Mouse (Mus musculus) stomach, embryonic 16.5 days (tissue): ENCODE data around the gene Lpin2. TPM values are rescaled to one million over a fixed set of nuclear protein-coding genes. Genes with fewer than 3 reads are reported as not detected.

Source experiments
- ATAC-seq: fragments of 200-750 bp; cut with Nextera tagmentation; 2 replicates; pipeline ENCODE4 v1.8.0; 2017; ENCODE audit warnings: moderate number of reproducible peaks, moderate TSS enrichment; ENCODE audit not compliant: insufficient read depth, low FRiP score
- H3K27ac ChIP-seq: fragments of 300-500 bp; sonication (generic); 2 replicates; pipeline ENCODE4 v1.5.1; 2014; ENCODE audit warnings: low read length
- H3K27me3 ChIP-seq: fragments of 300-500 bp; sonication (generic); 2 replicates; pipeline ENCODE4 v1.6.1; 2014; ENCODE audit warnings: low read length, control low read depth, mixed read lengths; ENCODE audit not compliant: control insufficient read depth, insufficient read depth
- H3K36me3 ChIP-seq: fragments of 300-500 bp; sonication (generic); 2 replicates; pipeline ENCODE4 v1.6.1; 2014; ENCODE audit warnings: low read length; ENCODE audit not compliant: control insufficient read depth, insufficient read depth
- H3K4me1 ChIP-seq: fragments of 300-500 bp; sonication (generic); 2 replicates; pipeline ENCODE4 v1.6.1; 2014; ENCODE audit warnings: low read length, control low read depth, mixed read lengths; ENCODE audit not compliant: control insufficient read depth, insufficient read depth
- H3K4me2 ChIP-seq: fragments of 300-500 bp; sonication (generic); 2 replicates; pipeline ENCODE4 v1.6.1; 2014; ENCODE audit warnings: low read depth, low read length, mixed read lengths
- H3K4me3 ChIP-seq: fragments of 300-500 bp; sonication (generic); replicated peaks from 2 replicates; pipeline ENCODE4 v1.5.1; 2014; ENCODE audit warnings: mild to moderate bottlenecking, low read length
- H3K9ac ChIP-seq: fragments of 300-500 bp; sonication (generic); 2 replicates; pipeline ENCODE4 v1.6.1; 2014; ENCODE audit warnings: low read length
- H3K9me3 ChIP-seq: fragments of 300-500 bp; sonication (generic); replicated peaks from 2 replicates; pipeline ENCODE4 v1.6.1; 2016; ENCODE audit warnings: low read length, control low read depth; ENCODE audit not compliant: control insufficient read depth
- WGBS: fragments of 180-500 bp; shearing (Covaris S2); extraction: QIAGEN DNeasy Blood & Tissue Kit; methylation state at CpG from one replicate; pipeline ENCODE4 v1.1.7; 2014; 5-methylcytosine and 5-hydroxymethylcytosine counted together
- polyA plus RNA-seq: library from polyadenylated mRNA; unstranded; fragments of >200 nt; fragmentation: Nextera tagmentation; extraction: Ambion mirVana; gene quantifications from 2 replicates; pipeline ENCODE4 v1.2.1, GENCODE M21; 2015

Gene Lpin2
- polyA plus RNA-seq, 1 experiment from 2014 or later: 27.6 TPM

- Histone ChIP-seq H3K36me3 (no peaks in the 10 kb centered on the region), H3K9ac (no peak overlapping the region), H3K9me3 (no peaks in the 10 kb centered on the region), H3K27me3 (no peaks in the 10 kb centered on the region), H3K4me1 (no peaks in the 10 kb centered on the region), H3K27ac (no peak overlapping the region), H3K4me2 (no peak overlapping the region), H3K4me3 (no peak overlapping the region)
- WGBS: 74% methylated on average over 14 of the region's 14 CpGs
- no peak for ATAC-seq
These were observed 73.8 kb downstream of the Lpin2 start for GRCm38 (mm10) chr17:71256068-71256615.

- Histone ChIP-seq H3K4me3 (no peak overlapping the region), H3K27ac (no peak overlapping the region), H3K4me1 (no peaks in the 10 kb centered on the region), H3K27me3 (no peaks in the 10 kb centered on the region), H3K36me3 (no peaks in the 10 kb centered on the region), H3K9me3 (no peaks in the 10 kb centered on the region), H3K4me2 (no peak overlapping the region), H3K9ac (no peak overlapping the region)
- WGBS: 84% methylated on average over 13 of the region's 13 CpGs
- ATAC-seq: no peak
These were observed 74.6 kb downstream of the Lpin2 start for GRCm38 (mm10) chr17:71256806-71257536.

- H3K27me3 ChIP-seq: no peaks in the 10 kb centered on the region
- no peaks in the 10 kb centered on the region for H3K4me1 ChIP-seq
- H3K4me3 ChIP-seq: no peak overlapping the region
- H3K27ac ChIP-seq: no peak overlapping the region
- no peaks in the 10 kb centered on the region for H3K36me3 ChIP-seq
- ATAC-seq: peak; percentile 74; the same call in 1 of the 2 replicates
- H3K9me3 ChIP-seq: no peaks in the 10 kb centered on the region
- WGBS: 43% methylated on average over 11 of the region's 11 CpGs
- no peak overlapping the region for H3K9ac ChIP-seq
- no peak overlapping the region for H3K4me2 ChIP-seq
These were observed 77.4 kb downstream of the Lpin2 start for GRCm38 (mm10) chr17:71259727-71260126.

- ATAC-seq: no peak
- Histone ChIP-seq H3K36me3 (no peaks in the 10 kb centered on the region), H3K4me1 (peaks cover 5% of the 10 kb centered on the region; the same call in 1 of the 2 replicates), H3K4me3 (no peak overlapping the region), H3K4me2 (no peak overlapping the region), H3K27me3 (no peaks in the 10 kb centered on the region), H3K27ac (no peak overlapping the region), H3K9me3 (no peaks in the 10 kb centered on the region), H3K9ac (no peak overlapping the region)
- WGBS: 48% methylated on average over 3 of the region's 3 CpGs
These were observed 78.3 kb downstream of the Lpin2 start for GRCm38 (mm10) chr17:71260658-71261057.

- no peak overlapping the region for H3K9ac ChIP-seq
- 87% methylated on average over 6 of the region's 6 CpGs for WGBS
These were observed 80.8 kb downstream of the Lpin2 start for GRCm38 (mm10) chr17:71263136-71263535.

GRCm38 (mm10) chr17:71264739-71265138, 82.4 kb downstream of the Lpin2 start:
- H3K9me3 ChIP-seq: no peaks in the 10 kb centered on the region
- 73% methylated on average over 4 of the region's 4 CpGs for WGBS
- no peak overlapping the region for H3K4me2 ChIP-seq
- H3K36me3 ChIP-seq: no peaks in the 10 kb centered on the region
- H3K4me1 ChIP-seq: peaks cover 7% of the 10 kb centered on the region; the same call in 1 of the 2 replicates
- H3K9ac ChIP-seq: no peak overlapping the region
- no peaks in the 10 kb centered on the region for H3K27me3 ChIP-seq
- no peak overlapping the region for H3K4me3 ChIP-seq
- no peak overlapping the region for H3K27ac ChIP-seq
- ATAC-seq: no peak

More at GRCm38 (mm10) chr17:71263136-71263535, 80.8 kb downstream of the Lpin2 start:
- Histone ChIP-seq H3K36me3 (no peaks in the 10 kb centered on the region), H3K27me3 (no peaks in the 10 kb centered on the region), H3K4me3 (no peak overlapping the region), H3K9me3 (no peaks in the 10 kb centered on the region), H3K27ac (no peak overlapping the region), H3K4me2 (no peak overlapping the region), H3K4me1 (peaks cover 7% of the 10 kb centered on the region; the same call in 1 of the 2 replicates)
- ATAC-seq: no peak

GRCm38 (mm10) chr17:71265336-71266051, 83.1 kb downstream of the Lpin2 start:
- Histone ChIP-seq H3K27ac (no peak overlapping the region), H3K9me3 (no peaks in the 10 kb centered on the region), H3K4me3 (no peak overlapping the region), H3K4me1 (peaks cover 7% of the 10 kb centered on the region; the same call in 1 of the 2 replicates), H3K36me3 (no peaks in the 10 kb centered on the region), H3K27me3 (no peaks in the 10 kb centered on the region), H3K4me2 (no peak overlapping the region), H3K9ac (no peak overlapping the region)
- 61% methylated on average over 5 of the region's 5 CpGs for WGBS
- no peak for ATAC-seq

- Histone ChIP-seq H3K9ac (no peak overlapping the region), H3K27me3 (no peaks in the 10 kb centered on the region), H3K36me3 (no peaks in the 10 kb centered on the region), H3K4me3 (no peak overlapping the region), H3K4me2 (no peak overlapping the region), H3K27ac (no peak overlapping the region), H3K9me3 (no peaks in the 10 kb centered on the region), H3K4me1 (peaks cover 7% of the 10 kb centered on the region; the same call in 1 of the 2 replicates)
- no peak for ATAC-seq
- WGBS: 81% methylated on average over 8 of the region's 8 CpGs
These were observed 85.0 kb downstream of the Lpin2 start for GRCm38 (mm10) chr17:71267374-71267773.

GRCm38 (mm10) chr17:71268152-71268551, 85.8 kb downstream of the Lpin2 start:
- no peaks in the 10 kb centered on the region for H3K9me3 ChIP-seq
- WGBS: 84% methylated on average over 10 of the region's 10 CpGs
- no peak for ATAC-seq
- H3K36me3 ChIP-seq: no peaks in the 10 kb centered on the region
- no peak overlapping the region for H3K9ac ChIP-seq
- no peak overlapping the region for H3K4me2 ChIP-seq
- H3K27me3 ChIP-seq: no peaks in the 10 kb centered on the region
- peaks cover 7% of the 10 kb centered on the region; the same call in 1 of the 2 replicates for H3K4me1 ChIP-seq
- H3K4me3 ChIP-seq: no peak overlapping the region
- no peak overlapping the region for H3K27ac ChIP-seq
